Mouse (Mus musculus) urinary bladder, postnatal 0 days (tissue): ENCODE data around the gene Msh3. TPM values are rescaled to one million over a fixed set of nuclear protein-coding genes. Genes with fewer than 3 reads are reported as not detected.

Source experiments
- polyA plus RNA-seq: library from polyadenylated mRNA; unstranded; fragments of >200 nt; fragmentation: Nextera tagmentation; extraction: Ambion mirVana; gene quantifications from 2 replicates; pipeline ENCODE4 v1.2.1, GENCODE M21; 2015

Msh3 gene
- polyA plus RNA-seq: 6.9 and 7.0 TPM in 2 replicates

GRCm38 (mm10) chr13:92354456-92355271 is at the start of gene Msh3, which contains the start of gene Dhfr:
Gene Msh3 (minus strand): TSS chr13:92355003.
Gene Dhfr (plus strand): TSS chr13:92354726.

GRCm38 (mm10) chr13:92305680-92306079 is 49.1 kb downstream of the Msh3 start, which contains the start of gene Gm20379:
Gene Gm20379 (plus strand): TSS chr13:92305980.

Other genes starting within 250 kb of the Msh3 start
- 0.08 and 0.21 TPM in 2 replicates for gene Rasgrf2, start 223.3 kb downstream of the Msh3 start, polyA plus RNA-seq
- gene Gm20379, start 49.0 kb downstream of the Msh3 start, polyA plus RNA-seq: 0.13 TPM in 1 of 2 replicates, not detected in the other
- 4.0 and 5.6 TPM in 2 replicates for gene Dhfr, start 277 bp downstream of the Msh3 start, polyA plus RNA-seq
- gene Ankrd34b, start 70.9 kb upstream of the Msh3 start, polyA plus RNA-seq: 0.05 and 0.07 TPM in 2 replicates
- 0.22 TPM in 1 of 2 replicates, not detected in the other for gene Fam151b, start 129.0 kb upstream of the Msh3 start, polyA plus RNA-seq
- 6.0 and 7.0 TPM in 2 replicates for gene Zfyve16, start 175.9 kb upstream of the Msh3 start, polyA plus RNA-seq
- not detected in 2 replicates for gene Spz1, start 221.2 kb upstream of the Msh3 start, polyA plus RNA-seq